Mouse (Mus musculus): ENCODE results near the gene Gmeb2. TPM values are rescaled to one million over a fixed set of nuclear protein-coding genes. Genes with fewer than 3 reads are reported as not detected.

Gene Gmeb2
- total RNA-seq, 2 experiments from 2014 or later: 6.6 to 6.8 TPM

GRCm38 (mm10) chr2:181279968-181280367, 7.9 kb downstream of the Gmeb2 start:
- DNase-seq: no peak
- intact Hi-C loops (cut with DNase I; ENCODE audit: low total_unique reads): no loop called here

DNA sequence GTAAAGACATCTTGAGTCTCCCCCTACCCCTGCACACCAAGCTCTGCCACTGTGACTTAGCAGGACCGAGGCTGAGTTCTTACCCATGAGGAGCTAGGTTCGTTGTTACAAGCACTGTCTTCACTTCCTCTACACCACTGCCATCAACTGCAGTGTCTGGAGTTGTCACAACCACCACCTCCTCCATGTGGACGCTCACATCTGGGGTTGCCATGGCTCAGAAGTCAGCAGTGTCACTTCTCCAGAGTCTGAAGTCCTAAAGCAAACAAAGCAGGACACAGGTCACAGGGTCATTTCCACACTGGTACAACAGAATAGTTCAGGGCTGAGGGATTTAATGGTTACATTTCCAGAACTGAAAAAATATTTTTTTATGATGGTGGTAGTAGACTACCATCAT, 10.0 kb downstream of the Gmeb2 start:
- intact Hi-C loops (cut with DNase I; ENCODE audit: low total_unique reads): no loop called here
- DNase-seq: no peak

- DNase-seq: no peak
- intact Hi-C loops (cut with DNase I; ENCODE audit: low total_unique reads): no loop called here
Observed at GRCm38 (mm10) chr2:181276766-181277165, 11.1 kb downstream of the Gmeb2 start.

- intact Hi-C loops (cut with DNase I; ENCODE audit: low total_unique reads): no loop called here
- DNase-seq: no peak
Observed at GRCm38 (mm10) chr2:181274639-181275038, 13.2 kb downstream of the Gmeb2 start.

DNA sequence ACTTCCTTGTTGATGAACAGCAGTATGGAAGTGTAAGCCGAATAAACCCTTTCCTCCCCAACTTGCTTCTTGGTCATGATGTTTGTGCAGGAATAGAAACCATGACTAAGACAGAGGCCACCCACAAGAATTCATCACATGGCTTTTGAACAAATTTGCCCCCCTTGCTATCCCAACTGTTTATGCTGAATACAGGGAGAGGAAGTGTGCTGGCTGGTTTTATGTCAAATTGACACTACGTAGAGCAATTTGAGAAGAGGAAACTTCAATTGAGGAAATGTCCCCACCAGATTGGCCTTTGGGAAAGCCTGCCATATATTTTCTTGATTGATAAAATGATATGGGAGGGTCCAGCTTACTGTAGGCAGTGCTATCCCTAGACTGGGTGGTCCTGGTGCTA, 14.0 kb downstream of the Gmeb2 start:
- intact Hi-C loops (cut with DNase I; ENCODE audit: low total_unique reads): no loop called here
- DNase-seq: no peak

DNA sequence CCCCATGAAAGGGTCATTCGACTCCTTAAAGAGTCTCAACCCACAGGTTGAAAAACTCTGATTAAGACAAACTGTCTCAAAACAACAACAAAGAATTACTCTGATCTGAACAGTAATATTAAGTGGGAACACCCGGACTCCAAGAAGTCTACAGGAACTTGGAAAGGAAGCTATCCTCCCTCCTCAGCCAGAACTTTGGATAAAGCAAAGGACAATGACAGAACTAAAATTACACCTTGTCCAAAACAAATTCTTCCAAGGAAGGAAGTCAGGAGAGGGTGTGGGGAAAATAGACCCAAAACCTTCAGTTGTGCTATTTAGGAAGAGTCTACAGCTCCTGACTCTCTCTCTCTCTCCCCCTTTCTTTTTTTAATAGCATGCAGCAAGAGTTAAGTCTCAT, 15.7 kb downstream of the Gmeb2 start:
- intact Hi-C loops (cut with DNase I; ENCODE audit: low total_unique reads): no loop called here
- DNase-seq: no peak

DNA sequence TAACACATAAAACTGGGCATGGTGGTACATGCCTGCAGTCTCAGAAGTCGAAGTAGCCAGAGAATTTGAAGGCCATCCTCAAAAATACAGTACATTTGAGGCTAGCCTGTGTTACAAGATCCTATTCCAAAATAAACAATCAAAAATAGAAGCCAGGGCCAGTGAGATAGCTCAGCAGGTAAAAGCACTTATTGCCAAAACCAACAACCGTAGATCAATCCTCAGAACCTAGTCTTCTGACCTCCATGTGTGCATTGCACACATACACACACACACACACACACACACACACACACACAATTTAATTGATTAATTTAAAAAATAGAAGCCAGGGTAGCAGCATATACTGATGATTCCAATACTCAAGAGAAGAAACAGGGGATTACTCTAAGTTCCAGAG, 21.0 kb downstream of the Gmeb2 start:
- DNase-seq: no peak
- intact Hi-C loops (cut with DNase I; ENCODE audit: low total_unique reads): no loop called here

GRCm38 (mm10) chr2:181253248-181253647, 34.6 kb downstream of the Gmeb2 start:
- intact Hi-C loops (cut with DNase I; ENCODE audit: low total_unique reads): no loop called here
- no peak for DNase-seq

DNA sequence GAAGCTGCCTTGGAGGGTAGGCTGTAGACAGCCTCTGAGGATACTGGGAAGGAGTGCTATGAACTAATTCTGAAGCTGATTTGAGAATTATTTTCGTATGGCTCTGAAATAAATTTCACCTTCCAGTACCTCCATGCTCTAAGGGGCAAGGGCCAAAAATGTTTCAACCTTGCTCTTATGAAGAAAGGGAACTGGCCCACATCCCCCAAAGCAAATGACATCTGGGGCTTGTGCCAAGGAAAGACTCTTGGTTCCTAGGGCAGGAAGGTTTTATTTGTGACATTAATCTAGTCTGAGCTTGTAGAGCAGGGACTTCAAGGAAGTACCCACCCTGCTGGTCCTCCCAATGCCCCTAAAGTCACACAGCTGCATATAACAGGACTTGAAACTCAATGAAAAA, 36.0 kb downstream of the Gmeb2 start:
- no peak for DNase-seq
- intact Hi-C loops (cut with DNase I; ENCODE audit: low total_unique reads): no loop called here

GRCm38 (mm10) chr2:181249217-181249616, 38.6 kb downstream of the Gmeb2 start:
- intact Hi-C loops (cut with DNase I; ENCODE audit: low total_unique reads): no loop called here
- no peak for DNase-seq

DNA sequence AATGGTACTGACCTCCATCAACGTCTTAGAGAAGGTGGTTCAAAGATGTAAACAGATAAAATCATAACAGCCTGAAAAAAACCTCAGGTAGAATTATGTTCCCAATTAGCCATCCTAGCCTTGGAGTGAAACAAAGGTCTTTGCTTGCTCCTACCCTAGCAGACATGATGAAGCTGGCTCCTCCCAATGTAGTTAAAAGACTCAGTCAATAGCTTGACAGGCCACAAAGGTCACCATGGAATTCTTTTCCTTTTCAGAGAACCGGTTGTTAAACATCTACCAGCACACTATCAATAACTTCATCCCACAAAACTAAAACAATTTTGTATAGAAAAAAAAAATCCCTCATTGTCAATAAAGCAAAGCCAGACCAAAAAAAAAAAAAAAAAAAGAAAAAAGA, 42.8 kb downstream of the Gmeb2 start:
- intact Hi-C loops (cut with DNase I; ENCODE audit: low total_unique reads): no loop called here
- DNase-seq: no peak

- peak; percentile 40 for DNase-seq
- intact Hi-C loops (cut with DNase I; ENCODE audit: low total_unique reads): no loop called here
Observed at GRCm38 (mm10) chr2:181243706-181244394, 44.0 kb downstream of the Gmeb2 start.

GRCm38 (mm10) chr2:181242314-181242665, 45.5 kb downstream of the Gmeb2 start:
- no peak for DNase-seq
- intact Hi-C loops (cut with DNase I; ENCODE audit: low total_unique reads): no loop called here

DNA sequence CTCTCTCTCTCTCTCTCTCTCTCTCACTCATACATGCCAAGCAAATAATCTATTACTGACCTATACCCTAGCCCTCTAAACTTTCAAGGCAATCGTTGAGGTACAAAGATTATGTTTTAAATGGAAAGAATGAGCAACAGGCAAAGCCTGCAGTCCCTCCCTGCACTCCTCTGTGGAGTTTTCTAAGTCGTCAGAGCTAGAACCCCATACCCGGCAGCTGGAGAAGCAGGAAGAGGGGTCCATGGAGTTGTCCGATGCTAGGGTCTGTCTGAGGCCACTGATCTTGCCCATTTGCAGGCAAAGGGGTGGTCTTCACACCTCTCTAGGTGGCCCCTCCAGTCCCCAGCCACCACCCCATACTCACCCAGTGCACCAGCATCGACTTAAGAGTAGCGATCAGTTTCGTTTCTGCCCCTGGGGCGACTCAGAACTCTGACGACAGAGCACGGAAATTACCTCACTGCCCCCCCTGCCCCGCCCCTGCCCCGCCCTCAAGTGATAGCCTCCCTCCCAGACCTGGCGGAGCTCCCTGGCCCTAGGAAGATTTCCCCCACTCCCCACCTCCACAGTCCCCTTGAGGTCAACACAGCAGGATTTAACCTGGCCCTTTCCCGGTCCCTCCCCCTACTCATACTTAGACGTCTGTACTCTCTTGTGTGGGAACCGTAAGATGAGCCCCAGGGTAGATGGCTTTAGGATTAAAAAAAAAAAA, 46.1 kb downstream of the Gmeb2 start, which contains the start of gene Helz2:
Gene Helz2 (minus strand): TSS at position 426 of the 712 bp plus-strand sequence.
- peak; percentile 34 for DNase-seq
- intact Hi-C loops (cut with DNase I; ENCODE audit: low total_unique reads): no loop called here

DNA sequence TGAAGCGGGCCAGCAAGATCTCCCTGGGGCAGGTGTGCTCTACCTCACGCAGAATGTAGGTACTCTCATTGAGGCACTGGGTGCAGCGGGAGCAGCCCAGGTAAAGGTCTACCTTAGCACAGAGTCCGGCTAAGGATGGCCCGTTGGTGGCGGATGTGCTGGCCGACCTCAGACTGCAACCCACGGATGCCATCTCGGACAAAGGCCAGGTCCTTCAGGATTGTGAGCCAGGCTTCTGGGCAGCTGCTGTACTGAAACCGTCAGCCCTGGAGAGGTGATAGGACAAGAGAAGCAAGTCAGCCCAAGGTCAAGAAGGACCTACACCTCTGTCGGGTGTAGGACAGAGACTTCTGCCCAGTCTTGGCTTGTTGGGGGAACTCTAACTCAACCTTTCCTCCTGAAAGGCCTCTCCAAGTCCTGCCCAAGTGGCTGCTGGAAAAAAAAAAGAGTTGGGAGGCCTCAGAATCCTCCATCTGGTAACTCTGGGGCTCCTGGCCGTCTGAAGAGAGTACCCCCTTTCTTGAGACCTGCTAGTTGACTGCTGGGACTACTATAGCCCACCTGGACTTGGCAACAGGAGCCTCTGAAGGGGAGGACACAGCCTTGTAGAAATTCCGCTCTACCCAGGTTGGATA, 46.9 kb downstream of the Gmeb2 start:
- intact Hi-C loops (cut with DNase I; ENCODE audit: low total_unique reads): no loop called here

DNA sequence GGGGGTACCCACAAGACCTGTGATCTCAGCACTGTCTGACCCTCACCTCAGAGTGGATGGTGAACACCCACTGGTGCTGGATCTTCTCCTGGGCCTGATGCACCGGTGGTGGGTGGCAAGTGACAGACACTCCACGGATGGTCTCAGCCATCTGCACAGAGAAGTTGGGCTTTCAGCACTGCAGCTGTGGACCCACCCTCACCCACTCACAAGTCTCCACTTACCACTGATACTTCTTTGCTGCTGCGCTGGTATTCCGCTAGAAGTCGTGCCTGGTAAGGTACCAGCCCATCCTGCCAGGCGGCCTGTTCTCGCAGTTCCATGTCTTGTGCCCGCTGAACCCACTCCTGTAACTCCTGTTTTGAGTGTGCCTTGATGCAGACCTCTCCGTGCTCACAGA, 48.6 kb downstream of the Gmeb2 start:
- intact Hi-C loops (cut with DNase I; ENCODE audit: low total_unique reads): no loop called here
- DNase-seq: no peak

More for the DNA sequence above, 46.9 kb downstream of the Gmeb2 start:
- no peak for DNase-seq

- DNase-seq: no peak
- intact Hi-C loops (cut with DNase I; ENCODE audit: low total_unique reads): no loop called here
Observed at GRCm38 (mm10) chr2:181238861-181239260, 49.0 kb downstream of the Gmeb2 start.

DNA sequence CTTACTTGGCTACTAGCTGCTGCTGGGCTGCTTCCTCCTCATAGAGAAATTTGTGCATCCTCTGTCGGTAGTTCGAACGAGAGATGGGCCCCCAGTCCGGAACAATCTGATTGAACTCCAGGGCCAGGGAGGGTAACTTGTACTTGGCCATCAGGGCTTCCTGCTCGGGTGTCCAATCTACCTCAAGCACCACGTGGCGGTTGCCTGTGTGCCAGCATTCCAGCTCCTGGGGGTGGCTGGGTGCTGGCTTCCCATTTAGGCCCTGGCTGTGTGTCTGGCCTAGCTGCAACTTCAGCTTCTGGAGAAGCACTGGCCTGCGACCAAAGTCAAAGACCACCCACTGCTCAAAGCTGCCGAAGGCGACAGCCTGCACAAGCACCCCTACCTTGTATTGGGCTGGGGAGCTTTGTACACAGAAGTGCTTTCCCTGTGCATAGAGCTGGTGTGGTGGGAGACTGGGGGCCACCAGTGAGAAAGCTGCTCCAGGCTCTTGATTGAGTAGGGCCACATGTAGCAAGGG, 49.7 kb downstream of the Gmeb2 start:
- DNase-seq: no peak
- intact Hi-C loops (cut with DNase I; ENCODE audit: low total_unique reads): no loop called here

- DNase-seq: no peak
- intact Hi-C loops (cut with DNase I; ENCODE audit: low total_unique reads): no loop called here
Observed at GRCm38 (mm10) chr2:181237251-181238014, 50.4 kb downstream of the Gmeb2 start.
